Mouse (Mus musculus) CH12.LX (cell line): ENCODE results near the gene Hsd11b2. TPM values are rescaled to one million over a fixed set of nuclear protein-coding genes. Genes with fewer than 3 reads are reported as not detected.

ENCODE experiments used
- DNase-seq: peaks from one replicate; pipeline ENCODE4 v3.0.0-alpha.2; 2013; ENCODE audit errors: extremely low read depth
- H3K27ac ChIP-seq: 2 replicates; pipeline ENCODE4 v1.5.1; 2012; ENCODE audit warnings: low read depth, mild to moderate bottlenecking, control low read depth, moderate library complexity; ENCODE audit not compliant: insufficient read depth
- H3K27me3 ChIP-seq: replicated peaks from 2 replicates; pipeline ENCODE3; 2012; ENCODE audit warnings: inconsistent platforms
- H3K36me3 ChIP-seq, 2 experiments: replicated peaks in 1 of 2; 2 replicates each; pipeline versions ENCODE3 to v1.6.1; 2012; ENCODE audit warnings: inconsistent platforms in 1 of 2, low read length in 1 of 2, mild to moderate bottlenecking in 1 of 2, mixed read lengths in 1 of 2, moderate library complexity in 1 of 2; ENCODE audit not compliant: control insufficient read depth in 1 of 2, insufficient read depth in 1 of 2
- H3K4me1 ChIP-seq, 2 experiments: 2 replicates each; pipeline ENCODE4 v1.6.1; 2012; ENCODE audit warnings: inconsistent platforms in 1 of 2, moderate library complexity in 1 of 2; ENCODE audit not compliant: insufficient read depth in 2 of 2, control insufficient read depth in 1 of 2
- H3K4me2 ChIP-seq: 2 replicates; pipeline ENCODE4 v1.6.1; 2012; ENCODE audit warnings: low read depth, mild to moderate bottlenecking, control low read depth; ENCODE audit not compliant: poor library complexity, insufficient read depth, severe bottlenecking
- H3K4me3 ChIP-seq, 3 experiments: fragments of 150-350 bp in 1 of 3; sonication (generic) in 1 of 3; replicated peaks in 1 of 3; 2 replicates each; pipeline versions ENCODE3 to v1.5.1; 2011 to 2012; ENCODE audit warnings: low read depth in 2 of 3, low read length in 2 of 3, mild to moderate bottlenecking in 2 of 3, moderate library complexity in 2 of 3, control low read depth in 1 of 3, improper control_type of control experiment in 1 of 3, inconsistent platforms in 1 of 3, mixed read lengths in 1 of 3; ENCODE audit not compliant: poor library complexity in 1 of 3
- H3K79me2 ChIP-seq: replicated peaks from 2 replicates; pipeline ENCODE4 v1.6.1; 2012; ENCODE audit warnings: mild to moderate bottlenecking, moderate library complexity; ENCODE audit not compliant: control insufficient read depth, poor library complexity, insufficient read depth, severe bottlenecking; ENCODE audit errors: extremely low read depth
- H3K9ac ChIP-seq: 2 replicates; pipeline ENCODE4 v1.6.1; 2012; ENCODE audit warnings: low read depth, mild to moderate bottlenecking, control low read depth, moderate library complexity; ENCODE audit not compliant: insufficient read depth
- H3K9me3 ChIP-seq: replicated peaks from 2 replicates; pipeline ENCODE3; 2012; ENCODE audit warnings: low read length, inconsistent platforms, mixed read lengths
- CHD1 ChIP-seq: IDR thresholded peaks from 2 replicates; pipeline ENCODE4 v1.6.1; 2012; ENCODE audit warnings: low read depth, low read length, improper control_type of control experiment, inconsistent platforms
- CHD2 ChIP-seq: IDR thresholded peaks from 2 replicates; pipeline ENCODE4 v1.6.1; 2011; ENCODE audit warnings: low read length, improper control_type of control experiment
- EP300 ChIP-seq: IDR thresholded peaks from 2 replicates; pipeline ENCODE4 v1.6.1; 2011; ENCODE audit warnings: low read length, improper control_type of control experiment
- IRF4 ChIP-seq: IDR thresholded peaks from 2 replicates; pipeline ENCODE4 v1.6.1; 2014; ENCODE audit warnings: low read depth, mild to moderate bottlenecking, inconsistent platforms, low read length, improper control_type of control experiment
- JUN ChIP-seq: IDR thresholded peaks from 2 replicates; pipeline ENCODE4 v1.6.1; 2011; ENCODE audit warnings: low read depth, mild to moderate bottlenecking, low read length, improper control_type of control experiment, moderate library complexity; ENCODE audit not compliant: insufficient read depth
- JUND ChIP-seq: conservative IDR thresholded peaks from 2 replicates; pipeline ENCODE4 v1.6.1; 2011; ENCODE audit warnings: low read depth, low read length, improper control_type of control experiment
- MAFK ChIP-seq: IDR thresholded peaks from 2 replicates; pipeline ENCODE4 v1.6.1; 2011; ENCODE audit warnings: low read length, improper control_type of control experiment; ENCODE audit not compliant: insufficient replicate concordance
- MEF2A ChIP-seq: IDR thresholded peaks from 2 replicates; pipeline ENCODE4 v1.6.1; 2014; ENCODE audit warnings: low read depth, mild to moderate bottlenecking, inconsistent platforms, low read length, improper control_type of control experiment, borderline replicate concordance
- MXI1 ChIP-seq: IDR thresholded peaks from 2 replicates; pipeline ENCODE4 v1.6.1; 2011; ENCODE audit warnings: mild to moderate bottlenecking, low read depth, low read length, improper control_type of control experiment
- MYC ChIP-seq: IDR thresholded peaks from 2 replicates; pipeline ENCODE4 v1.6.1; 2011; ENCODE audit warnings: low read depth, mild to moderate bottlenecking, improper control_type of control experiment, low read length
- NRF1 ChIP-seq: IDR thresholded peaks from 2 replicates; pipeline ENCODE4 v1.6.1; 2014; ENCODE audit warnings: low read depth, mild to moderate bottlenecking, inconsistent platforms, low read length, improper control_type of control experiment, moderate library complexity
- RAD21 ChIP-seq: IDR thresholded peaks from 2 replicates; pipeline ENCODE4 v1.6.1; 2011; ENCODE audit warnings: low read depth, mild to moderate bottlenecking, low read length, improper control_type of control experiment, moderate library complexity
- RCOR1 ChIP-seq: conservative IDR thresholded peaks from 2 replicates; pipeline ENCODE4 v1.6.1; 2012; ENCODE audit warnings: low read depth, mild to moderate bottlenecking, inconsistent platforms, low read length, improper control_type of control experiment
- TCF12 ChIP-seq: IDR thresholded peaks from 2 replicates; pipeline ENCODE4 v1.6.1; 2014; ENCODE audit warnings: low read depth, mild to moderate bottlenecking, inconsistent platforms, low read length, improper control_type of control experiment
- UBTF ChIP-seq: IDR thresholded peaks from 2 replicates; pipeline ENCODE4 v1.6.1; 2012; ENCODE audit warnings: low read depth, mild to moderate bottlenecking, inconsistent platforms, low read length, improper control_type of control experiment, moderate library complexity
- USF1 ChIP-seq: IDR thresholded peaks from 2 replicates; pipeline ENCODE4 v1.6.1; 2014; ENCODE audit warnings: low read depth, mild to moderate bottlenecking, inconsistent platforms, low read length, improper control_type of control experiment
- USF2 ChIP-seq: conservative IDR thresholded peaks from 2 replicates; pipeline ENCODE4 v1.6.1; 2011; ENCODE audit warnings: low read depth, low read length, improper control_type of control experiment
- ZKSCAN1 ChIP-seq: IDR thresholded peaks from 2 replicates; pipeline ENCODE4 v1.6.1; 2012; ENCODE audit warnings: low read depth, inconsistent platforms, low read length, improper control_type of control experiment, borderline replicate concordance
- ZMIZ1 ChIP-seq: IDR thresholded peaks from 2 replicates; pipeline ENCODE4 v1.6.1; 2012; ENCODE audit warnings: low read depth, mild to moderate bottlenecking, inconsistent platforms, low read length, improper control_type of control experiment
- dilution Hi-C: fragments of 300-500 bp; cut with MboI; formaldehyde crosslinking; loops from 2 replicates; pipeline ENCODE4 v1.14.3; 2020; ENCODE audit warnings: low sequenced_read_pairs; ENCODE audit not compliant: extremely low pct_unique_long_range_greater_than_20kb, extremely low pct_ligation_motif_present
- in situ Hi-C: fragments of 300-500 bp; cut with MboI; formaldehyde crosslinking; loops from 3 replicates; pipeline ENCODE4 v1.14.3; 2019; ENCODE audit warnings: low sequenced_read_pairs, low pct_ligation_motif_present, low pct_unique_long_range_greater_than_20kb, mixed read lengths
- polyA plus RNA-seq: library from polyadenylated mRNA; unstranded; fragments of >175 nt; gene quantifications from 2 replicates; pipeline ENCODE4 v1.2.1, GENCODE M21; 2012; ENCODE audit warnings: low read depth; ENCODE audit not compliant: insufficient read length
- total RNA-seq, 2 experiments: library from RNA; depleted of rRNA; stranded (reverse); fragments of 300-350 nt in 1 of 2; fragments of >200 nt in 1 of 2; gene quantifications; 2 replicates each; pipeline ENCODE4 v1.2.3; 2012 to 2014

The Hsd11b2 gene
- total and polyA plus RNA-seq, 3 experiments: not detected

DNA sequence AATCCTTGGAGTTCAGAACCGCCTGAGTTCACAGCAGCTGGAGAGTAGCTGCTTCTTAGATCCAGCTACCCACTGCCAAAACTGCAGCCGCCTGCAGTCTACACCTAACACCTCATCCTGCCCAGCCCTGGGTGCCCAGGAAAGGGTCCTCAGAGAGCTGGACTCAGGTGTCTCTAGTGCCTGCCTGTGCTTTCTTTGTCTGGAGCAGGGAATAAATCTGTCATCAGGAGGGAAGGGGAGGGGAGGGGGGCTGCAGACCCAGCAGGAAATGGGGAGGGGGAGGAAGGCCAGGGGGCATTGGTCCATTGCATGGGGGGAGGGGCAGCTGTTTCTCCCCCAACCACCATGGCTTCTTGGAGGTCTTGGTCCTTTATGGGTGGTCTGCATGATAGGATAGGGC lies 1.0 kb downstream of the Hsd11b2 start:
- H3K9me3 ChIP-seq: no peaks in the 10 kb centered on the region
- no peak overlapping the region for H3K4me3 ChIP-seq
- peaks cover 14 to 40% of the 10 kb centered on the region in 2 experiments for H3K36me3 ChIP-seq
- no peaks in the 10 kb centered on the region for H3K79me2 ChIP-seq
- no peak for TF ChIP-seq ZKSCAN1
- TF ChIP-seq CHD2: no peak
- no peak for TF ChIP-seq TCF12
- no peak for TF ChIP-seq USF1
- TF ChIP-seq CHD1: no peak
- no peak for TF ChIP-seq MAFK
- TF ChIP-seq USF2: no peak
- TF ChIP-seq JUND: no peak
- no peak for TF ChIP-seq MXI1
- no peak for TF ChIP-seq MYC
- TF ChIP-seq UBTF: no peak
- no peak for TF ChIP-seq RAD21
- TF ChIP-seq NRF1: no peak
- no peak for TF ChIP-seq EP300
- no peak for TF ChIP-seq RCOR1
- no peak for TF ChIP-seq JUN
- TF ChIP-seq ZMIZ1: no peak
- TF ChIP-seq, all 38 proteins: peak for 0
- dilution Hi-C loops (no loop called here), in situ Hi-C loops (no loop called here)
- H3K9ac ChIP-seq: no peak overlapping the region
- H3K4me1 ChIP-seq: peaks cover 4 to 10% of the 10 kb centered on the region in 2 experiments
- H3K27ac ChIP-seq: no peak overlapping the region
- peaks cover 23% of the 10 kb centered on the region for H3K27me3 ChIP-seq
- no peak overlapping the region; the same call in 1 of the 2 replicates for H3K4me2 ChIP-seq
- no peak for DNase-seq

DNA sequence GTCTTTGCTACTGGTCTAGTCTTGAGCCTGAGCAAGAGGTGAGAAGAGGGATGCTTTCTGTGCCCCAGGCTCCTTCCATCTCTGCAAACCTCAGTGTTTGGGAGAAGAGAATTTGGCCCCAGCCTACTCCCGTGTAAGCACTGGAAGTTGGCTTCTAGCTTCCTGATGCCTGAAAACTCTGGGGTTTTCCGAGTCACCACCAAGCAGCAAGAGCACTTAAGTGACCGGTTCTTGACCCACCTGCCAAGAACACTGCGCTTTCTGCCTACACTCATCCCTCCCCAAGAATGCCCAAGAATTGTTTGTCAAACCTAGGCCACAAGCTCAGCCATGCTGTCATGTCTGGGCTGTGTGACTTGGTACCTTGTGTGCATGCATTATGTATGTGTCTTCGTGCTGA lies 2.0 kb downstream of the Hsd11b2 start:
- H3K4me2 ChIP-seq: no peak overlapping the region
- dilution Hi-C loops: no loop called here
- TF ChIP-seq IRF4 (no peak), MEF2A (no peak)
- no peaks in the 10 kb centered on the region for H3K79me2 ChIP-seq
- peaks cover 23 to 50% of the 10 kb centered on the region in 2 experiments for H3K36me3 ChIP-seq
- H3K9ac ChIP-seq: no peak overlapping the region
- H3K4me1 ChIP-seq: peaks cover 4 to 10% of the 10 kb centered on the region in 2 experiments
- no peak for DNase-seq
- in situ Hi-C loops: no loop called here
- H3K4me3 ChIP-seq: no peak overlapping the region
- peaks cover 21% of the 10 kb centered on the region for H3K27me3 ChIP-seq
- no peaks in the 10 kb centered on the region for H3K9me3 ChIP-seq
- H3K27ac ChIP-seq: no peak overlapping the region
